Comparison of ENCODE assay signal across 8 mouse cellular contexts in the genomic region with DNA sequence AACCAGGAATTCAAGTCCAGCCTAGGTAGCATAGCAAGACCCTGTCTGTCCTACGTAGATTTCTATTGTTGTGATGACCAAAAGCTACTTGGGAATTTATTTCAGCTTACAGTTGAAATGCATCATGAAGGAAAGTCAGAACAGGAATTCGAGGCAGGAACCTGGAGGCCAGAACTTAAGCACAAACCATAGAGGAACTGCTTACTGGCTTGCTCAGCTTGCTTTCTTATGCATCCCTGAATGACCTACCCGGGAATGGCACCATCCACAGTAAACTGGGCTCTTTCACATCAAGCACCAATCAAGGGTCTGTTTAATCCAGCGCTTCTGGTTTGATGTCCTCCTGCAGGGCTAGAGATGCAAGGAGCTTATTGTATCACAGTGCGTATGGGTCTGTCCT. TPM values are rescaled to one million over a fixed set of nuclear protein-coding genes. Genes with fewer than 3 reads are reported as not detected.
A peak's percentile ranks its signal among the peaks of the same experiment; 100 is the strongest.
DNase-seq lines count a peak whose midpoint lies in the region; ATAC-seq and TF ChIP-seq lines count a peak whose summit lies in the region.

No protein-coding gene starts in this region.

- no peak for DNase-seq in heart, adult 9 months (ENCODE audit: low spot score in 2 of 2)
- DNase-seq in ZHBTc4 (ENCODE audit: low read depth, low spot score) = peak; percentile 26
- DNase-seq in midbrain, embryonic 14.5 days = no peak
- no peak for DNase-seq in cerebellum, adult 2 months
- no peak for DNase-seq in right cerebral cortex, postnatal 14 days
- no peak for DNase-seq in thymus, adult 2 months

- no peaks in the 10 kb centered on the region for H3K27me3 ChIP-seq in heart, embryonic 12.5 days (replicated peaks)
- H3K27me3 ChIP-seq in hindbrain, embryonic 13.5 days = peaks cover 40% of the 10 kb centered on the region
- peaks cover 19% of the 10 kb centered on the region; the same call in 1 of the 2 replicates for H3K27me3 ChIP-seq in midbrain, embryonic 14.5 days (ENCODE audit: control insufficient read depth, insufficient read depth, low read length)
- H3K27me3 ChIP-seq in cerebellum, adult 2 months (ENCODE audit: control insufficient read depth, insufficient read depth, low read length) = peaks cover 1% of the 10 kb centered on the region; the same call in 1 of the 2 replicates
- H3K27me3 ChIP-seq in thymus, adult 2 months (ENCODE audit: control insufficient read depth, insufficient read depth, low read length) = peaks cover 19% of the 10 kb centered on the region

- peaks cover 9% of the 10 kb centered on the region for H3K4me1 ChIP-seq in heart, embryonic 12.5 days (replicated peaks)
- H3K4me1 ChIP-seq in hindbrain, embryonic 13.5 days (replicated peaks) = peaks cover 22% of the 10 kb centered on the region
- H3K4me1 ChIP-seq in midbrain, embryonic 14.5 days (ENCODE audit: control insufficient read depth, insufficient read depth, low read length) = peaks cover 8% of the 10 kb centered on the region
- H3K4me1 ChIP-seq in cerebellum, adult 2 months (ENCODE audit: control insufficient read depth, insufficient read depth, low read length) = no peaks in the 10 kb centered on the region
- H3K4me1 ChIP-seq in thymus, adult 2 months (replicated peaks; ENCODE audit: control insufficient read depth, insufficient read depth, low read length) = peaks cover 3% of the 10 kb centered on the region; the same call in 1 of the 2 replicates

- H3K36me3 ChIP-seq in heart, embryonic 12.5 days = no peaks in the 10 kb centered on the region
- H3K36me3 ChIP-seq in hindbrain, embryonic 13.5 days = no peaks in the 10 kb centered on the region
- H3K36me3 ChIP-seq in midbrain, embryonic 14.5 days (ENCODE audit: control insufficient read depth, insufficient read depth, low read length) = no peaks in the 10 kb centered on the region
- H3K36me3 ChIP-seq in thymus, adult 2 months (ENCODE audit: control insufficient read depth, insufficient read depth, low read length) = no peaks in the 10 kb centered on the region

- peak overlapping the region; percentile 29; the same call in 1 of the 2 replicates for H3K9ac ChIP-seq in heart, embryonic 12.5 days
- peak overlapping the region; percentile 66; the same call in 1 of the 2 replicates for H3K9ac ChIP-seq in hindbrain, embryonic 13.5 days
- no peak overlapping the region for H3K9ac ChIP-seq in midbrain, embryonic 14.5 days (replicated peaks; ENCODE audit: low read length)

- no peaks in the 10 kb centered on the region for H3K9me3 ChIP-seq in heart, embryonic 12.5 days (replicated peaks)
- H3K9me3 ChIP-seq in hindbrain, embryonic 13.5 days = no peaks in the 10 kb centered on the region
- H3K9me3 ChIP-seq in midbrain, embryonic 14.5 days (ENCODE audit: control insufficient read depth, low read length) = no peaks in the 10 kb centered on the region

- TF ChIP-seq CTCF in cerebellum, adult 2 months (IDR thresholded peaks at IDR 0.05; ENCODE audit: borderline replicate concordance, insufficient read depth, low read depth, low read length) = no peak
- TF ChIP-seq CTCF in thymus, adult 2 months (IDR thresholded peaks at IDR 0.05; ENCODE audit: borderline replicate concordance, control insufficient read depth, extremely low read depth, insufficient read depth, low read length, poor library complexity) = no peak

- H3K27ac ChIP-seq in heart, embryonic 12.5 days (ENCODE audit: poor library complexity, severe bottlenecking) = no peak overlapping the region; the same call in 1 of the 2 replicates
- H3K27ac ChIP-seq in hindbrain, embryonic 13.5 days = no peak overlapping the region
- no peak overlapping the region for H3K27ac ChIP-seq in midbrain, embryonic 14.5 days (replicated peaks; ENCODE audit: low read depth, low read length)
- no peak overlapping the region for H3K27ac ChIP-seq in cerebellum, adult 2 months (ENCODE audit: insufficient read depth, low read length)
- no peak overlapping the region for H3K27ac ChIP-seq in thymus, adult 2 months (ENCODE audit: control insufficient read depth, insufficient read depth, low read length)

- 48% methylated on average over 5 of the region's 5 CpGs for WGBS in heart, embryonic 12.5 days
- 62% methylated on average over 5 of the region's 5 CpGs for WGBS in hindbrain, embryonic 13.5 days
- 57% methylated on average over 5 of the region's 5 CpGs for whole genome bisulfite sequencing in midbrain, embryonic 14.5 days
- 54% methylated on average over 5 of the region's 5 CpGs for WGBS in cerebellum, adult 2 months
- WGBS in thymus, adult 2 months = 52% methylated on average over 5 of the region's 5 CpGs

- no peak for TF ChIP-seq POLR2A in cerebellum, adult 2 months (IDR thresholded peaks at IDR 0.05; ENCODE audit: borderline replicate concordance, insufficient read depth, low read length)
- TF ChIP-seq POLR2A in thymus, adult 2 months (IDR thresholded peaks at IDR 0.05; ENCODE audit: control insufficient read depth, extremely low read depth, insufficient read depth, low read length, poor library complexity) = no peak

- H3K4me3 ChIP-seq in heart, embryonic 12.5 days = no peak overlapping the region
- H3K4me3 ChIP-seq in hindbrain, embryonic 13.5 days = no peak overlapping the region
- H3K4me3 ChIP-seq in midbrain, embryonic 14.5 days (replicated peaks; ENCODE audit: low read depth, low read length) = 0 out of 2 replicates have a peak overlapping the region, but pooled peaks have one; percentile 44
- no peak overlapping the region for H3K4me3 ChIP-seq in cerebellum, adult 2 months (replicated peaks; ENCODE audit: insufficient read depth, low read depth, low read length)
- H3K4me3 ChIP-seq in thymus, adult 2 months (ENCODE audit: control insufficient read depth, insufficient read depth, low read length) = no peak overlapping the region

- peak overlapping the region; percentile 78 for H3K4me2 ChIP-seq in heart, embryonic 12.5 days
- peak overlapping the region; percentile 88 for H3K4me2 ChIP-seq in hindbrain, embryonic 13.5 days
- peak overlapping the region; percentile 83 for H3K4me2 ChIP-seq in midbrain, embryonic 14.5 days (ENCODE audit: low read length)

- ATAC-seq in heart, embryonic 12.5 days (ENCODE audit: insufficient number of reproducible peaks, low FRiP score) = no peak
- ATAC-seq in hindbrain, embryonic 13.5 days (ENCODE audit: low FRiP score) = no peak
- no peak for ATAC-seq in midbrain, embryonic 14.5 days (ENCODE audit: low FRiP score, low TSS enrichment)

RNA-seq across cellular contexts. Expression of a gene that starts 1.2 kb away (rescaled TPM):
- polyA plus RNA-seq in heart, embryonic 12.5 days (2016; fragmentation: Nextera tagmentation; extraction: Ambion mirVana) = 5.0 and 6.0 TPM in 2 replicates
- polyA plus RNA-seq in hindbrain, embryonic 13.5 days (2015; fragmentation: Nextera tagmentation; extraction: Ambion mirVana) = 2.0 and 2.1 TPM in 2 replicates
- polyA plus RNA-seq in midbrain, embryonic 14.5 days (2014; fragmentation: Nextera tagmentation; extraction: Ambion mirVana) = 0.54 and 1.4 TPM in 2 replicates
- polyA plus RNA-seq in cerebellum, adult 2 months (2012; rRNA removed) = 6.1 and 8.7 TPM in 2 replicates
- polyA plus RNA-seq in thymus, adult 2 months (2012; rRNA removed) = 3.0 and 3.3 TPM in 2 replicates

RNA-seq across cellular contexts. Expression of a gene that starts 10.4 kb away (rescaled TPM):
- polyA plus RNA-seq in heart, embryonic 12.5 days (2016; fragmentation: Nextera tagmentation; extraction: Ambion mirVana) = 58.9 and 63.6 TPM in 2 replicates
- 44.3 and 45.4 TPM in 2 replicates for polyA plus RNA-seq in hindbrain, embryonic 13.5 days (2015; fragmentation: Nextera tagmentation; extraction: Ambion mirVana)
- polyA plus RNA-seq in midbrain, embryonic 14.5 days (2014; fragmentation: Nextera tagmentation; extraction: Ambion mirVana) = 51.8 and 61.5 TPM in 2 replicates
- polyA plus RNA-seq in cerebellum, adult 2 months (2012; rRNA removed) = 49.7 and 53.3 TPM in 2 replicates
- 71.4 and 93.6 TPM in 2 replicates for polyA plus RNA-seq in thymus, adult 2 months (2012; rRNA removed)
